In genomic region chrX:139783045-139783422, GRCm38 (mm10) we compare ENCODE assay signal across 13 mouse cellular contexts. TPM values are rescaled to one million over a fixed set of nuclear protein-coding genes. Genes with fewer than 3 reads are reported as not detected.
DNase-seq lines count a peak whose midpoint lies in the region; ATAC-seq and TF ChIP-seq lines count a peak whose summit lies in the region.
"Had no signal": no experiment of that assay in that cellular context is flagged by ENCODE, and none has a peak within 500 bp of the region (broad histone marks: within the 10 kb centered on the region; RNA-seq: fewer than 3 reads in every experiment).

No protein-coding gene starts in this region.

- no peaks in the 10 kb centered on the region for H3K79me2 ChIP-seq in myocyte (ENCODE audit: control insufficient read depth, insufficient read depth)

- H3K9me3 ChIP-seq in heart, embryonic 12.5 days (replicated peaks): no peaks in the 10 kb centered on the region
- H3K9me3 ChIP-seq in midbrain, embryonic 10.5 days (replicated peaks): no peaks in the 10 kb centered on the region
- no peaks in the 10 kb centered on the region for H3K9me3 ChIP-seq in midbrain, embryonic 16.5 days (replicated peaks; ENCODE audit: control insufficient read depth, low read length, poor library complexity, severe bottlenecking)
- H3K9me3 ChIP-seq: hindbrain, embryonic 10.5 days; neural tube, embryonic 12.5 days had no signal

- H3K27ac ChIP-seq in heart, embryonic 12.5 days (ENCODE audit: poor library complexity, severe bottlenecking): no peak overlapping the region
- H3K27ac ChIP-seq in midbrain, embryonic 10.5 days (replicated peaks): peak overlapping the region; percentile 71
- H3K27ac ChIP-seq in midbrain, embryonic 16.5 days (ENCODE audit: low read length): no peak overlapping the region
- H3K27ac ChIP-seq in thymus, adult 2 months (ENCODE audit: control insufficient read depth, insufficient read depth, low read length): no peak overlapping the region
- H3K27ac ChIP-seq: hindbrain, embryonic 10.5 days; neural tube, embryonic 12.5 days had no signal

- H3K36me3 ChIP-seq in heart, embryonic 12.5 days: no peaks in the 10 kb centered on the region
- H3K36me3 ChIP-seq in midbrain, embryonic 10.5 days: no peaks in the 10 kb centered on the region
- H3K36me3 ChIP-seq in midbrain, embryonic 16.5 days (ENCODE audit: control insufficient read depth, insufficient read depth, low read length): no peaks in the 10 kb centered on the region
- no peaks in the 10 kb centered on the region for H3K36me3 ChIP-seq in myocyte (ENCODE audit: control insufficient read depth, insufficient read depth)
- H3K36me3 ChIP-seq in thymus, adult 2 months (ENCODE audit: control insufficient read depth, insufficient read depth, low read length): no peaks in the 10 kb centered on the region
- H3K36me3 ChIP-seq: hindbrain, embryonic 10.5 days; neural tube, embryonic 12.5 days had no signal

- WGBS in heart, embryonic 12.5 days: 59% methylated on average over 3 of the region's 3 CpGs
- WGBS in midbrain, embryonic 10.5 days: 28% methylated on average over 3 of the region's 3 CpGs
- 38% methylated on average over 3 of the region's 3 CpGs for WGBS in midbrain, embryonic 16.5 days
- 92% methylated on average over 3 of the region's 3 CpGs for WGBS in thymus, adult 2 months

- no peak overlapping the region for H3K4me3 ChIP-seq in heart, embryonic 12.5 days
- H3K4me3 ChIP-seq in midbrain, embryonic 10.5 days: no peak overlapping the region
- no peak overlapping the region for H3K4me3 ChIP-seq in midbrain, embryonic 16.5 days (ENCODE audit: low read depth, low read length)
- H3K4me3 ChIP-seq in myocyte: no peak overlapping the region
- no peak overlapping the region for H3K4me3 ChIP-seq in thymus, adult 2 months (ENCODE audit: control insufficient read depth, insufficient read depth, low read length)
- H3K4me3 ChIP-seq: hindbrain, embryonic 10.5 days; neural tube, embryonic 12.5 days had no signal

- TF ChIP-seq POLR2A in brain, embryonic 14.5 days (IDR thresholded peaks at IDR 0.05; ENCODE audit: borderline replicate concordance, extremely low read depth, insufficient read depth, insufficient read length, poor library complexity, severe bottlenecking): no peak
- TF ChIP-seq POLR2A in myocyte (IDR thresholded peaks at IDR 0.05; ENCODE audit: insufficient read length, low read depth): no peak
- TF ChIP-seq POLR2A in thymus, adult 2 months (IDR thresholded peaks at IDR 0.05; ENCODE audit: control insufficient read depth, extremely low read depth, insufficient read depth, low read length, poor library complexity): no peak

- ATAC-seq in heart, embryonic 12.5 days (ENCODE audit: insufficient number of reproducible peaks, low FRiP score): no peak
- ATAC-seq in midbrain, embryonic 16.5 days: no peak
- ATAC-seq: forebrain, postnatal 0 days had no signal

- DNase-seq in heart, postnatal 10 days: peak; percentile 23 to 41
- DNase-seq in midbrain, embryonic 10.5 days (ENCODE audit: low spot score): no peak
- DNase-seq in brain, embryonic 14.5 days (ENCODE audit: low read depth): peak; percentile 22
- no peak for DNase-seq in cerebellum, postnatal 4 days (ENCODE audit: low spot score in 2 of 2)
- no peak for DNase-seq in thymus, adult 2 months
- DNase-seq: cerebellum, postnatal 36 days; forebrain, postnatal 0 days; lung, embryonic 14.5 days had no signal

- intact Hi-C loops in heart, postnatal 10 days (cut with DNase I): no loop called here

- H3ac ChIP-seq in myocyte (ENCODE audit: control insufficient read depth, insufficient read length): no peak overlapping the region

- peaks cover 11% of the 10 kb centered on the region for H3K4me1 ChIP-seq in heart, embryonic 12.5 days (replicated peaks)
- H3K4me1 ChIP-seq in midbrain, embryonic 10.5 days: peaks cover 39% of the 10 kb centered on the region
- no peaks in the 10 kb centered on the region for H3K4me1 ChIP-seq in midbrain, embryonic 16.5 days (ENCODE audit: control insufficient read depth, insufficient read depth, low read length)
- H3K4me1 ChIP-seq in thymus, adult 2 months (replicated peaks; ENCODE audit: control insufficient read depth, insufficient read depth, low read length): no peaks in the 10 kb centered on the region
- H3K4me1 ChIP-seq: neural tube, embryonic 12.5 days had no signal

- no peak overlapping the region for H3K4me2 ChIP-seq in heart, embryonic 12.5 days
- no peak overlapping the region for H3K4me2 ChIP-seq in midbrain, embryonic 16.5 days (ENCODE audit: low read length)
- H3K4me2 ChIP-seq in myocyte (ENCODE audit: low read depth): peak overlapping the region; percentile 18
- H3K4me2 ChIP-seq: lung, embryonic 14.5 days; neural tube, embryonic 12.5 days had no signal

- peaks cover 5% of the 10 kb centered on the region for H3K27me3 ChIP-seq in heart, embryonic 12.5 days (replicated peaks)
- H3K27me3 ChIP-seq in midbrain, embryonic 10.5 days (ENCODE audit: low read depth, poor library complexity, severe bottlenecking): peaks cover 95% of the 10 kb centered on the region
- H3K27me3 ChIP-seq in midbrain, embryonic 16.5 days (ENCODE audit: control insufficient read depth, insufficient read depth, low read depth, low read length): no peaks in the 10 kb centered on the region; the same call in 1 of the 2 replicates
- H3K27me3 ChIP-seq in myocyte (ENCODE audit: control insufficient read depth, insufficient read depth, insufficient read length): no peaks in the 10 kb centered on the region
- no peaks in the 10 kb centered on the region for H3K27me3 ChIP-seq in thymus, adult 2 months (ENCODE audit: control insufficient read depth, insufficient read depth, low read length)

- no peak for TF ChIP-seq CTCF in brain, embryonic 14.5 days (IDR thresholded peaks at IDR 0.05; ENCODE audit: borderline replicate concordance, extremely low read depth, insufficient read depth, insufficient read length)
- no peak for TF ChIP-seq CTCF in thymus, adult 2 months (IDR thresholded peaks at IDR 0.05; ENCODE audit: borderline replicate concordance, control insufficient read depth, extremely low read depth, insufficient read depth, low read length, poor library complexity)

- H3K9ac ChIP-seq in heart, embryonic 12.5 days: no peak overlapping the region
- no peak overlapping the region for H3K9ac ChIP-seq in midbrain, embryonic 16.5 days (ENCODE audit: low read depth, low read length)
- H3K9ac ChIP-seq: forebrain, postnatal 0 days; lung, embryonic 14.5 days; neural tube, embryonic 12.5 days had no signal

TF ChIP-seq in myocyte, 11 proteins besides CTCF, POLR2A, EP300 and RAD21:
- TF ChIP-seq MYOG (IDR thresholded peaks at IDR 0.05; ENCODE audit: control insufficient read depth in 1 of 3, insufficient read depth in 1 of 3, insufficient read length in 2 of 3, low read depth in 2 of 3) (no peak), USF1 (IDR thresholded peaks at IDR 0.05; ENCODE audit: low read depth) (no peak), TCF12 (IDR thresholded peaks at IDR 0.05; ENCODE audit: insufficient read depth, poor library complexity, severe bottlenecking) (no peak), MAX (IDR thresholded peaks at IDR 0.05; ENCODE audit: low read depth) (no peak), POLR2AphosphoS2 (IDR thresholded peaks at IDR 0.05; ENCODE audit: insufficient read length, low read depth) (no peak), MYOD1 (IDR thresholded peaks at IDR 0.05; ENCODE audit: control insufficient read depth in 1 of 3, insufficient read length in 2 of 3, low read depth in 2 of 3) (no peak), CEBPB (IDR thresholded peaks at IDR 0.05; ENCODE audit: insufficient read depth, poor library complexity, severe bottlenecking) (no peak), REST (IDR thresholded peaks at IDR 0.05; ENCODE audit: insufficient read depth, insufficient read length) (no peak), E2F4 (IDR thresholded peaks at IDR 0.05; ENCODE audit: insufficient read depth) (no peak), TCF3 (IDR thresholded peaks at IDR 0.05; ENCODE audit: insufficient read length, low read depth) (no peak), SRF (IDR thresholded peaks at IDR 0.05; ENCODE audit: control insufficient read depth, insufficient read length, low read depth) (no peak)
TF ChIP-seq in myocyte: peak in this region for 0.

RNA-seq across cellular contexts. Expression of gene Ripply1, which starts 0.9 kb away (rescaled TPM):
- total RNA-seq in heart, postnatal 10 days (2021): not detected
- not detected in 2 replicates for polyA plus RNA-seq in heart, embryonic 12.5 days (2016; fragmentation: Nextera tagmentation; extraction: Ambion mirVana)
- polyA plus RNA-seq in midbrain, embryonic 10.5 days (2016; fragmentation: Nextera tagmentation; extraction: Ambion mirVana): 0.68 and 1.1 TPM in 2 replicates
- polyA plus RNA-seq in midbrain, embryonic 16.5 days (2015; fragmentation: Nextera tagmentation; extraction: Ambion mirVana): 0.24 TPM in 1 of 2 replicates, not detected in the other
- 0.30 and 0.36 TPM in 2 replicates for polyA plus RNA-seq in brain, embryonic 14.5 days (2012; rRNA removed)
- polyA plus RNA-seq in myocyte (2012; fragmentation: generic; extraction: Trizol): 3.1 TPM
- polyA plus RNA-seq in thymus, adult 2 months (2012; rRNA removed): 0.17 and 0.22 TPM in 2 replicates
- total RNA-seq: forebrain, postnatal 0 days had no signal
- polyA plus RNA-seq: forebrain, postnatal 0 days; lung, embryonic 14.5 days; neural tube, embryonic 12.5 days had no signal

RNA-seq across cellular contexts. Expression of gene Cldn2, which starts 17.6 kb away (rescaled TPM):
- under 1 TPM in 1 of 2 experiments, not detected in 1; 0.12 TPM for total RNA-seq in heart, postnatal 10 days (2021)
- polyA plus RNA-seq in heart, embryonic 12.5 days (2016; fragmentation: Nextera tagmentation; extraction: Ambion mirVana): 0.08 and 0.27 TPM in 2 replicates
- polyA plus RNA-seq in midbrain, embryonic 10.5 days (2016; fragmentation: Nextera tagmentation; extraction: Ambion mirVana): 0.11 and 0.15 TPM in 2 replicates
- 0.72 and 0.85 TPM in 2 replicates for polyA plus RNA-seq in midbrain, embryonic 16.5 days (2015; fragmentation: Nextera tagmentation; extraction: Ambion mirVana)
- 0.28 and 0.94 TPM in 2 replicates for polyA plus RNA-seq in brain, embryonic 14.5 days (2012; rRNA removed)
- polyA plus RNA-seq in myocyte (2012; fragmentation: generic; extraction: Trizol): 1.0 TPM
- 0.23 and 0.28 TPM in 2 replicates for polyA plus RNA-seq in thymus, adult 2 months (2012; rRNA removed)
- polyA plus RNA-seq: lung, embryonic 14.5 days had no signal

Comparison
In these comparisons a context has a peak if more than half of its experiments do, and no peak if none do; other contexts are left out.
1. DNase-seq: peak in heart, postnatal 10 days (2 of 2) and brain, embryonic 14.5 days (single experiment); none in midbrain, embryonic 10.5 days (single experiment), cerebellum, postnatal 4 days (0 of 2) and thymus, adult 2 months (single experiment).